Mouse (Mus musculus) erythroid progenitor cell, adult 5-6 weeks (primary cell): Measurements from ENCODE around the gene Rpl36a-ps1. TPM values are rescaled to one million over a fixed set of nuclear protein-coding genes. Genes with fewer than 3 reads are reported as not detected.

Experiments used
- ATAC-seq: replicated peaks from 2 replicates; pipeline ENCODE4 v1.8.0; 2016; ENCODE audit warnings: moderate number of reproducible peaks, mild to moderate bottlenecking, moderate TSS enrichment, inconsistent platforms; ENCODE audit not compliant: poor library complexity, low FRiP score, severe bottlenecking
- total RNA-seq, 2 experiments: library from RNA; stranded (forward) in 1 of 2; stranded (reverse) in 1 of 2; fragments of 150-400 nt in 1 of 2; fragments of 186-747, 209-891 nt in 1 of 2; gene quantifications; 2 replicates each; pipeline versions ENCODE4 v1.2.3 to v1.2.4; 2015 to 2017; ENCODE audit warnings: low replicate concordance in 2 of 2

Rpl36a-ps1 gene
- total RNA-seq, 2 experiments from 2014 or later: 4.3 to 6.3 TPM

DNA sequence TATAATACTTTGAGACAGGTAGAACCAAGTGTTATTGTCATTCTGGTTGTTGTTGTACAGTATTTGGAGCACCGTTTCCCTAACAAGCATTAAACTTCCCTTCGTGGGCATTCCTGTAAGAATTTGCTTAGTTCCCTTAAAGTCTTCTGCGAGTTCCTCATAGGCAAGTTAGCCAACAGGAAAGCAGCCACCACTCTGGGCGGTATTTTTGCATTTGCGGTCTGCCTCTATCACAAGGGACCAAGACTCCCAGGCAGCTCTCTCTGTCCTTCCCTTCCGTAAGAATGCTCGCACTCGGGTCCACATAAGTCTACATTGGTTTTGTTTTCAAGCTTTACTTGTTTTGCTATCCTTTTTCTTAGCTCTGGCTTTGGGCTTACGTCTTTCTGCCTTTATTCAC lies 37.3 kb downstream of the Rpl36a-ps1 start:
- ATAC-seq: no peak

DNA sequence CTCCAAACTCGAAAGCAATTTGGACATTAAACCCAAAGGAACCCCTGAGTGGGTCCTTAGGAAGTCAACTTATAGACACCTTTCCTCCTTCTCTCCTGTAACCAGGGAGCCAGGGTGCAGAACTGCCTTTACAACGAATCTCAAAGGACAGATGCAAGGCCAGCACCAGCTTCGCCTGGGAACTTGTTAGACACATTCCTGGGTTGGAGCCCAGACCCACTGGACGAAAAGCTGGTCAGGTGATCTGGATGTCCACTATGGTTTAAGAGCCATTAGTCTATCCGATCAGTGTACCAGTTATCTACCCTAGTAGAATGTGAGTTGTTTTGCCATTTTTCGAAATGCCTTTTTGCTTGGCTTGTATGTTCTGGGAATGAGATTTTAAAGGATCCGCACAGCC lies 41.7 kb downstream of the Rpl36a-ps1 start:
- no peak for ATAC-seq

DNA sequence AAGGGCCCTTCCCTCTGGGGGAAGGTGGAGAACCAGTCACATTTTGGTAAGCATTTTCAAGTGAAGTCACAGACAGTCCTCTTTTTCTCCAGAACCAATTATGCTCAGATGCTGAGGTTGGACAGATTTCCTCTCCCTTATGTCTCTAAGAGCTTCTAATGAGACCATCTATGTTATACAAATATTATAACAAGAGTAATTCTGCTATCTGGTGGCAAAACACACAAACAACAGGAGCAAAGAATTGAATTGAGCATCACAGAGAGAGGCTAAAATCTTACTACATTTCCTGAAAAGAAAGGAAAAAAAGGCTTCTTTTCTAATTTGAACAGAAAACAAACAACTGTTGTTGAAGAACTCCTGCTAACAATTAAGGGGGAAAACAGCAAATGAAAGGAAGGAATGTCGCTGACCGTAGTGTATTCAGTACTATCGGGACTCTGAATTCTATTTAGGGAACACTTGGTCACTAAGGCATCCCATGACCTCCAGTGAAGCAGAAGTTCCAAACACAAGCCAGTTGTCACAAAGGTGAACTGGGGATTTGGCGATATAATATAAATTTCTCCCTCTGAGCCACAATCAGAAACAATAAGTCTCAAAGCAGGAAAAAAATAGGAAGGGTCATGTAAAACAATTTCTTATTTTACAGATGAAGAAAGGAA lies 42.4 kb downstream of the Rpl36a-ps1 start:
- ATAC-seq: no peak

Other genes with a start within 250 kb of the Rpl36a-ps1 start
- 153 and 187 TPM in 2 replicates for gene Mzt1, start 51.8 kb upstream of the Rpl36a-ps1 start, total RNA-seq (2015; ENCODE audit: low replicate concordance)
- gene Mzt1, start 51.8 kb upstream of the Rpl36a-ps1 start, total RNA-seq (2017; ENCODE audit: low replicate concordance): 87.4 and 104 TPM in 2 replicates
- 108 and 116 TPM in 2 replicates for gene Bora, start 51.9 kb upstream of the Rpl36a-ps1 start, total RNA-seq (2015; ENCODE audit: low replicate concordance)
- 85.2 and 88.0 TPM in 2 replicates for gene Bora, start 51.9 kb upstream of the Rpl36a-ps1 start, total RNA-seq (2017; ENCODE audit: low replicate concordance)
- 14.4 and 28.9 TPM in 2 replicates for gene Pibf1, start 105.1 kb upstream of the Rpl36a-ps1 start, total RNA-seq (2015; ENCODE audit: low replicate concordance)
- 29.8 and 39.6 TPM in 2 replicates for gene Pibf1, start 105.1 kb upstream of the Rpl36a-ps1 start, total RNA-seq (2017; ENCODE audit: low replicate concordance)
- gene Dis3, start 105.5 kb upstream of the Rpl36a-ps1 start, total RNA-seq (2015; ENCODE audit: low replicate concordance): 16.8 and 23.1 TPM in 2 replicates
- gene Dis3, start 105.5 kb upstream of the Rpl36a-ps1 start, total RNA-seq (2017; ENCODE audit: low replicate concordance): 20.0 and 47.0 TPM in 2 replicates